Mouse (Mus musculus): Measurements from ENCODE around the gene Naif1.

Naif1 gene

DNA sequence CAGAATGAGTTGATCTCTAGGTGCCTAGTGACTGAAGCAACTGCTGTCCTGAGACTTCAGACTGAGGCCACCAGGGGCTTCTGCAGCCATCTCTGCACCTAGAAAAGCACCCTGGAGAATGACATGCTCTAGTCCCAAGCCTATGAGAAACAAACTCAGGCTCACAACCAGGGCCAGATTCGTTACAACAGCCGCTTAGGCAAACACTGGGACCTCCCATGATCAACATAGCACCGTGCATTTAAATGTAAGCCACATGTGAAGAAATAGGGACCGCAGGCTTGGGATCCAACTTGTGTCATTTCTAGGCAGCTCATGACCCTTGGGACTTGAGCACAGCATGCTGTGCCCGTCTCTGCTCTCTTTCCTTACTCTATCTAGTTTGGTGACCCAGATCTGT is 22.5 kb upstream of the Naif1 start:
- DNase-seq (ENCODE audit: low spot score) = no peak

- peak; percentile 53 for DNase-seq (ENCODE audit: low spot score)
Observed at GRCm38 (mm10) chr2:32428262-32428722, 22.0 kb upstream of the Naif1 start.

DNA sequence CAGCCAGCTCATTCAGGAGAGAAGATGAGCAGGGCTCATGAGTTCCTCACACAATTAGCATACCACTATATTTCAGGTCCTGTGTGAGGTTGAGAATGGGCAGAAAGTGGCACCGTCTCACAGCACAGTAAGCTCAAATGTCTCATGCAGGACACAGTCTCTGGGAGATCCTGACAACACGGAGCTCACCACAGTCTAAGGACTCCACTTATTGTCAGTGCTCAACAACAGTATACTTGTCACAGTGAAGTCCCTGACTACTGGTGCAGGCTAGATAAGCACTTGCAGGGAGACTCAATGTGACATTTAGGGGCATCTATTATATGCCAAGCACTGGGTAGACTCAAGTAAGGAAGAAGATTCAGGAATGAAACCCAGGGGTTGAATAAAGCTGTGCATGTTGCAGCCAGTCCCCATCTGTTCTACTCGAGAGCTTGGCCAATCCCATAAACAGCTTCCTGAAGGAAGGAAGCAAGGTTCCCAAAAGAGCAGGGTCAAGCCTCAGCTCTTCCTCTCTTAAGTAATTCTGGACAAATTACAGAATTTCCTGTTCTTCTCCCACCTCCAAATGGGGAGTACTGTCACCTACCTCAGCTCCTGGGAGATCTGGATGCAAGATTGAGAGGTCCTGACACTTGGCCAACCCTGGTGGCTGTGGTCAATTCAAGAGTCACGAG is 20.9 kb upstream of the Naif1 start:
- DNase-seq (ENCODE audit: low spot score) = no peak

GRCm38 (mm10) chr2:32430701-32431676 is 19.3 kb upstream of the Naif1 start:
- peak; percentile 90 for DNase-seq (ENCODE audit: low spot score)

- no peak for DNase-seq (ENCODE audit: low spot score)
Observed at GRCm38 (mm10) chr2:32436686-32437372, 13.4 kb upstream of the Naif1 start.

- DNase-seq (ENCODE audit: low spot score) = no peak
Observed at GRCm38 (mm10) chr2:32437612-32438166, 12.6 kb upstream of the Naif1 start.

GRCm38 (mm10) chr2:32438733-32439132 is 11.5 kb upstream of the Naif1 start:
- DNase-seq (ENCODE audit: low spot score) = no peak

GRCm38 (mm10) chr2:32439177-32439576 is 11.1 kb upstream of the Naif1 start:
- DNase-seq (ENCODE audit: low spot score) = no peak

DNA sequence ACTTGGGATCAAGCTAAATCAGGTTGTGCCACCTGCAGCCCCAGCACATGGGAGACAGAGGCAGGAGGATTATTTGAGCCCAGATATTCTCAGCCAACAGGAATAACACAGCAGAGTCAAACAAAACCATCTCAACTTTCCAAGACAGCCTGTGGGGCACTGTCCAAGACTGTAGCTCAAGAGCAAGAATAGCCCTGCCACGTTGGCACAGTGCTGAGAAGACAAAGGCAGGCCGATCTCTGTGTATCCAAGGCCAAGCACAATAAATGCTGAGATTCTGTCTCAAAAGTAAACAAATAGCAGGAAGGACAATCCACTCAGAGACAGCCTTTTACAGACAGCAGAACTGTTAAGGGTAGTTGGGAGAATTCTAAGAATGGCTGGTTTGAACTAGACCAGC is 10.1 kb upstream of the Naif1 start:
- no peak for DNase-seq (ENCODE audit: low spot score)

DNA sequence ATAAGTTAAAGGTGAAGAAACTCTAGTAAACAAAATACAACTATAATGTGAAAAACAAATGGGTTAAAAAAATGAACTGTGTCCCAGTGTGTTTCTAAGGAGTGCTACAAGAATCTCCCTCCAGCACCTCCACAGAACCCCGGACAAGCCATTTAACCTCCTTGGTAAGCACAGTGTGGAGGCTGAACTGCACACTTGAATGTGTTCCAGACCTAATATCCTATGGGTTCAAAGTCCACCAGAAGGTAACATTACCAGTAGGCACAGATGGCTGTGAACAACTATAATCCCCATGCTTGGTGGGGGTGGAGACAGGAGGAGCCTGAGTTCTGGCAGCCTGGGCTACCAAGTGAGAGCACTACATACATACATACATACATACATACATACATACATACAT is 9.6 kb upstream of the Naif1 start:
- no peak for DNase-seq (ENCODE audit: low spot score)

GRCm38 (mm10) chr2:32441550-32441949 is 8.7 kb upstream of the Naif1 start:
- no peak for DNase-seq (ENCODE audit: low spot score)

DNA sequence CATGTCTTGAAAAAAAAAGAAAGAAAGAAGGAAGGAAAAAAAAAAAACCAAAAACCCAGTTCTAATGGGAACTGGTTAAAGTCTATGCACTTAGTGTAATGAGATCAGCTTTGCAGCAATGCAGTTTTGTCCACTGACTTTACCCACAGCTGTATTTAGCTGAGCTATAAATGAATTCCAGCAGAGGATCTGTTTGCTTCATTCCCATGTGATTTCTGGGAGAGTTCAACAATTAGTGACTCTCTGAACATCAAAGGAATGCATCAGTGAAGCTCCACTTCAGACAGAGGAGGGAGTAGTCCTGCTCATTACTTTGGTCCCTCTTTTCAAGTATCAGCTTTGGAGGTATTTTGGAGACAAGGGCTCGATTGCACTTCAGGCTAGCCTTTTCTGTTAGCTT is 4.7 kb upstream of the Naif1 start:
- DNase-seq (ENCODE audit: low spot score) = no peak

- DNase-seq (ENCODE audit: low spot score) = peak; percentile 63
Observed at GRCm38 (mm10) chr2:32447264-32447936, 2.9 kb upstream of the Naif1 start.

DNA sequence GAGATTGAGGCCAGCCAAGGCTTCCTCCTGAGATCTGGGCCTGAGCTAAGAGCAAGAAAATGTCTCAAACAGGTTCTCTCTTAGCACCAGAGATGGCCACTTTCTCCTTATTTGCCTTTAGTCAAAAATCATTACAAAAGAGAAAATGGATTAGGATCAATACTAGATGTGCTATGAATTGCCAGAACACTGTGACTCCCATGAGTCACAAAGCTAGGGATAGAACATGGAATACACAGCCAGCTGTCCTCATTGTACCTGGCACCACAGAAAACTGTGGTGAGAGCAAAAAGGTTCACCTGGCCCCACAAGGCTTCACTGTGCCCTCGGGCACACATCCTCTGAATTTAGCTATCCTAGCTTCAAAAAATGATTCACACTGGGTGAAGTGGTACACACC is 1.8 kb upstream of the Naif1 start:
- DNase-seq (ENCODE audit: low spot score) = no peak

DNA sequence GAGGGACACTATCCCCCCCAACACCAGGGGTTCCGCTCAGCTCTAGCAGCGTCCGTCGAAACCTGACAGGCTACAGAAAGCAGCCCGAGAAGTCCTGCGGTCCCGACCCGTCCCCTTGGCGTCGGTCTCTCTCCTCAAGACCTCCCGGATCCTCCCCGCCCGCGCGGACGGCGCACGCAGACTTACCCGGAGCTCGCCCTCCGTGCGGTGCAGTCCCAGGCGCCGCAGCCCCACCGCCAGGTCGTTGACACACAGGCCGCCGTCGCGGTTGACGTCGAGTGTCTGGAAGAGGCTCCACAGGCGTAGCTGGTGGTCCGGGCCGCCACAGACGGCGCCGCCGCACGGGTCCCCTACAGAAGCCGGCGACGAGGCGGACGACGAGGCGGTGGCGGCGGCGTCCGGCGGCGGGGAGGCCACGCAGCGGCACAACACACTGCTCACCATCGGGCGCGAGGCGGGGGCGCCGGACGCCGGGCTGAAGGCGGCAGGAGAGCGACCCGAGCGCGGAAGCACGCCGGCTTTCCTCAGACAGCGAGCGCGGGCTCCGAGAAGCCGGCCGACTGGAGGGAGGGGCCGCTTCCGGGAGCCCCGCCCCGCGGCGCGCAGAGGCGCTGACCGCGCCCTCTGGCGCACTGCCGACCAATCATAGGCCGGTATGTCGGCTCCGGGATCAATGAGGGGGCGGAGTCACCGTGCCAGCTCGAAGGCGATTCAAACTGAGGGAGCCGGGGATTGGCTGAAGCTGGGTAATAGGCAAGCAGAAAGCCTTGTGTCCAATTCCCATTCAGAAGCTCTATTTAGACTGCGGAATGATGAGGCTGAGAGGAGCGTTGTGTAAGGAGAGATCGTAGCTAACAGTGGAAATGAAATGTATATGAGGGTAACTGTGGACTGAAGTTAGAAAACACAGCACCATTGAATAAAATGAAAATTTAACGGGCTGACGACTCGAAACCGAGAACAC is 906 bp downstream of the Naif1 start, which contains the start of gene Slc25a25:
TSS of gene Slc25a25 (minus strand) at position 565 of the 964 bp plus-strand sequence.
- DNase-seq (ENCODE audit: low spot score) = peak; percentile 99

- DNase-seq (ENCODE audit: low spot score) = peak; percentile 99
Observed at GRCm38 (mm10) chr2:32451870-32452372, 1.7 kb downstream of the Naif1 start.

DNA sequence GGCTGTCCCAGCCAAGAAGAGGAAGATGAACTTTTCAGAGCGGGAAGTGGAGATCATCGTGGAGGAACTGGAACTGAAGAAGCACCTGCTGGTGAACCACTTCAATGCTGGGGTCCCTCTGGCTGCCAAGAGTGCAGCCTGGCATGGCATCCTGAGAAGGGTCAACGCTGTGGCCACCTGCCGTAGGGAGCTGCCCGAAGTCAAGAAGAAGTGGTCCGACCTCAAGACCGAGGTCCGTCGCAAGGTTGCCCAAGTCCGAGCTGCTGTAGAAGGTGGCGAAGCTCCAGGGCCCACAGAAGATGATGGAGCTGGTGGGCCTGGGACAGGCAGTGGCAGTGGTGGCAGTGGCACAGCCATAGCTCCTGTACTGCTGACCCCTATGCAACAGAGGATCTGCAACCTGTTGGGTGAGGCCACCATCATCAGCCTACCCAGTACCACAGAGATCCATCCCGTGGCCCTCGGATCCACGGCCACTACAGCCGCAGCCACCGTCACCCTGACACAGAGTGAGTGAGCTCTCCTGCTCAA is 2.2 kb downstream of the Naif1 start:
- peak; percentile 56 for DNase-seq (ENCODE audit: low spot score)

DNA sequence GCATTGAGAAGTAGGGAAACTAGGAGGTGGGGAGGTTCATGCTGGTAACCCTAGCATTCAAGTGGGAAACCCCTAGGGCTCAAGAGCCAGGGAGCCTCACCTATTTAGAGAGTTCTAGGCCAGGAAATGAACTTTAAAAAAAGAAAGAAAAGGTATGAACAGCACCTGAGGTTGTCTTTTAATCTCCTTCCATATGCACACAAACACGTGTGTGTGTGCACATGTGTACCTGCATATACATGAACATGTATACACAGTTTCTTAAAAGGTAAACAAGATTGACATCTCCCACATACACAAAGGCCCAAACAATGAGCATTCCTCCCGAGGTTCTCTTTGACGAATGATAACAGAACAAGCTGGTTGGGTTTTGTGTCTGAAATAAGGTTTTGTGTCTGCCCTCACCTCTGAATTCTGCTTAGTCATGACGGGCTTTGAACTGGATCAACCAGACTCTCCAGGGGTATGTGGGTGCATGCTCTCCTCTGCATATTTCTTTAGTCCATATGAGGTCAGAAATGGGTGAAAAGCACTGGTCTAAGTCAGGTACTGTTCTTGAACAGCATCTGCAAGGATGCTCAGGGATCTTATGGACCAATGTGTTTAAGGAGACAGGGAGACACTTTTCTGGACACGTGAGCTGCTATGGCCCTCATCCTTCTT is 3.5 kb downstream of the Naif1 start:
- DNase-seq (ENCODE audit: low spot score) = no peak

GRCm38 (mm10) chr2:32454633-32455032 is 4.4 kb downstream of the Naif1 start:
- DNase-seq (ENCODE audit: low spot score) = no peak

Measured in layer of hippocampus, adult 11-12 months (tissue).